Mouse (Mus musculus) heart, embryonic 14.5 days (tissue): ENCODE measurements around the gene Fut4. TPM values are rescaled to one million over a fixed set of nuclear protein-coding genes. Genes with fewer than 3 reads are reported as not detected.
A peak's percentile ranks its signal among the peaks of the same experiment; 100 is the strongest.

Experiments used
- ATAC-seq: fragments of 200-750 bp; cut with Nextera tagmentation; 2 replicates; pipeline ENCODE4 v1.8.0; 2017; ENCODE audit warnings: low read depth, moderate TSS enrichment; ENCODE audit not compliant: insufficient number of reproducible peaks, insufficient read depth, low FRiP score
- H3K27ac ChIP-seq, 2 experiments: fragments of 200-500 bp in 1 of 2; fragments of 300-500 bp in 1 of 2; sonication (generic) in 1 of 2; replicated peaks in 1 of 2; 2 replicates each; pipeline ENCODE4 v1.5.1; 2012 to 2014; ENCODE audit warnings: low read depth in 2 of 2, low read length in 2 of 2, control low read depth in 1 of 2, mild to moderate bottlenecking in 1 of 2, mixed read lengths in 1 of 2; ENCODE audit not compliant: control insufficient read depth in 1 of 2, insufficient read depth in 1 of 2
- H3K27me3 ChIP-seq: fragments of 300-500 bp; sonication (generic); 2 replicates; pipeline ENCODE4 v1.6.1; 2014; ENCODE audit warnings: mild to moderate bottlenecking, low read length, control low read depth; ENCODE audit not compliant: control insufficient read depth, insufficient read depth
- H3K36me3 ChIP-seq: fragments of 300-500 bp; sonication (generic); 2 replicates; pipeline ENCODE4 v1.6.1; 2014; ENCODE audit warnings: mild to moderate bottlenecking, control low read depth, low read length, mixed read lengths; ENCODE audit not compliant: control insufficient read depth, insufficient read depth
- H3K4me1 ChIP-seq, 2 experiments: fragments of 200-500 bp in 1 of 2; fragments of 300-500 bp in 1 of 2; sonication (generic) in 1 of 2; 2 replicates each; pipeline ENCODE4 v1.6.1; 2012 to 2014; ENCODE audit warnings: low read length in 2 of 2, control low read depth in 1 of 2, mixed read lengths in 1 of 2; ENCODE audit not compliant: control insufficient read depth in 2 of 2, insufficient read depth in 2 of 2
- H3K4me2 ChIP-seq: fragments of 300-500 bp; sonication (generic); 2 replicates; pipeline ENCODE4 v1.6.1; 2014; ENCODE audit warnings: mild to moderate bottlenecking, low read length
- H3K4me3 ChIP-seq, 2 experiments: fragments of 200-500 bp in 1 of 2; fragments of 300-500 bp in 1 of 2; sonication (generic) in 1 of 2; 2 replicates each; pipeline ENCODE4 v1.5.1; 2012 to 2014; ENCODE audit warnings: low read length in 2 of 2, mild to moderate bottlenecking in 2 of 2, control low read depth in 1 of 2, low read depth in 1 of 2, moderate library complexity in 1 of 2; ENCODE audit not compliant: control insufficient read depth in 1 of 2, insufficient read depth in 1 of 2
- H3K9ac ChIP-seq: fragments of 300-500 bp; sonication (generic); 2 replicates; pipeline ENCODE4 v1.6.1; 2014; ENCODE audit warnings: mild to moderate bottlenecking, low read length
- H3K9me3 ChIP-seq: fragments of 300-500 bp; sonication (generic); 2 replicates; pipeline ENCODE4 v1.6.1; 2016; ENCODE audit warnings: low read length, control low read depth; ENCODE audit not compliant: control insufficient read depth
- WGBS: fragments of 180-500 bp; shearing (Covaris S2); extraction: QIAGEN DNeasy Blood & Tissue Kit; methylation state at CpG from one replicate; pipeline ENCODE4 v1.1.7; 2014; 5-methylcytosine and 5-hydroxymethylcytosine counted together
- polyA plus RNA-seq: library from polyadenylated mRNA; unstranded; fragments of >200 nt; fragmentation: Nextera tagmentation; extraction: Ambion mirVana; gene quantifications from 2 replicates; pipeline ENCODE4 v1.2.1, GENCODE M21; 2014

Gene Fut4
- polyA plus RNA-seq, 1 experiment from 2014 or later, result 1.2 TPM

DNA sequence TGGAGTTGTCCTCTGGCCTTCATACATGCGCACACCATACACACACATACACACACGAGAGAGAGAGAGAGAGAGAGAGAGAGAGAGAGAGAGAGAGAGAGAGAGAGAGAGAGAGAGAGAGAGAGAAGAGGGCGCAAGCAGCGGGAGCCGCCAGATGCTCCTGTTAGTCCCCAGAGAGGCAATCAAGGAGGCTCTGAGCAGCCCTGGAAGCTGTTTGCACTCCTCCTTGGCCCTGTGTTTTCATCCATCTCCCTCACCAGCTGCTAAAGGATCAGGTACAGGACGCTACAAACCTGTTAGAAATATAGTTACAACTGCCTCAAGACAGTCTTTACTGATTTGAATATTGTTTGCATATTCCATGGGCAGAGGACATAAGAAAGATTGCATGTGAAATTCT is 17.6 kb upstream of the Fut4 start:
- Histone ChIP-seq H3K4me2 (no peak overlapping the region), H3K27ac (no peak overlapping the region), H3K9ac (no peak overlapping the region), H3K27me3 (peaks cover 28% of the 10 kb centered on the region; the same call in 1 of the 2 replicates), H3K4me3 (no peak overlapping the region), H3K36me3 (no peaks in the 10 kb centered on the region), H3K9me3 (no peaks in the 10 kb centered on the region), H3K4me1 (peaks cover 0 to 5% of the 10 kb centered on the region in 2 experiments; a peak in 1 of 4 replicates)
- 60% methylated on average over 4 of the region's 6 CpGs for WGBS
- no peak for ATAC-seq

DNA sequence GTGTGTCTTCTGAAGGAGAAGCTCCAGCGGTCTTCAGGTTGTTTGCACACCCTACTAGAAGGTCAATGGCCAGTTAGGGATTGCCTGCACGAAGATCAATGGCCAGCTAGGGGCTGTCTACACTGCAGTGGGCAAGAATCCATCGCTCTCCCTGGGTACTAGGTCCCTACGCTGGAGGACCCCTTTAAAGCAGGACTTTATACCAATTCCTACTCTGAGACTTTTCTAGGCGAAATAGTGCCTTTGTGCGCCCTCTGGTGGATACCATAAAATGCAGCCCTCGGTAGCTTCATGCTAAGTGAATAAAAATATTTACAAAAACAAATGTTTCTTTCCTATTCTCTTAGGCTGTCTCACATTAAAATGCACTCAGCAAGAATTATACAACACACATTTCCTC is 12.6 kb upstream of the Fut4 start:
- no peak overlapping the region for H3K4me2 ChIP-seq
- H3K9ac ChIP-seq, result no peak overlapping the region
- no peak for ATAC-seq
- no peak overlapping the region for H3K4me3 ChIP-seq
- H3K4me1 ChIP-seq, result no peaks in the 10 kb centered on the region
- 27% methylated on average over 7 of the region's 7 CpGs for WGBS
- no peaks in the 10 kb centered on the region for H3K36me3 ChIP-seq
- no peak overlapping the region for H3K27ac ChIP-seq
- H3K9me3 ChIP-seq, result no peaks in the 10 kb centered on the region
- peaks cover 21% of the 10 kb centered on the region for H3K27me3 ChIP-seq

DNA sequence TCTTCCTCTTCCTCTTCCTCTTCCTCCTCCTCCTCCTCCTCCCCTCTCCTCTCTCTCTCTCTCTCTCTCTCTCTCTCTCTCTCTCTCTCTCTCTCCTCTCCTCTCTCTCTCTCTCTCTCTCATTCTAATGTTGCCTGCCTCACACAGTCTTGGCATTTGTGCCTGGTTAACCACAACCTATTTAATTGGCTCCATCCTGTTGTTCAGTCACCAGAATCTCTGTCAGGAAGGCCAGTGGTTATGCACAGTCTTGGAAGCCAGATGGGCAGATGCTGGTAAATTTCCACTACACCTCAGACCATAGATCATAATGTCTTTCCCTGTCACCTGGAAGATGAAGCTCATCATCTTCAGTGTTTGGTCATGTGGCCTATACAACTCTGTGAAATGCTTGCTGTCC is 7.1 kb upstream of the Fut4 start:
- ATAC-seq, result no peak
- H3K4me3 ChIP-seq, result no peak overlapping the region

DNA sequence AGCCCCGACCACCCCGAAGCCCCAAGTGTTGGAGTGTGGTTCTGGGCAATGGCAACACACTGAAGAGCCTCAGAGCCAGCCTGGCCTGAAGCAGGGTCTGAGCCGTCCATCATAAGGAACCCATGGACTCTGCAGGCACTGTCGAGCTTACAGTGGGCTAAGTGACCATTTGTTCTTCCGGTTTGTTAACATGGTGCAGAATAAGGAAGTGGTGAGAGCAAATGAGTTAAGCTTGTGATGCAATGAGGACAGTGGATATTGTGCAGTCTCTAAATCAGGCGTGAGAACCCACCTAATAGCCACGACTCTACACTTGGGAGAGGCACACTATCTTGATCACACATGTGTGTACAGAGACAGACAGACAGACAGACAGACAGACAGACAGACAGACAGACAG is 6.4 kb upstream of the Fut4 start:
- ATAC-seq, result no peak
- Histone ChIP-seq H3K9me3 (no peaks in the 10 kb centered on the region), H3K9ac (no peak overlapping the region), H3K27me3 (peaks cover 5% of the 10 kb centered on the region; the same call in 1 of the 2 replicates), H3K4me2 (no peak overlapping the region), H3K36me3 (no peaks in the 10 kb centered on the region), H3K4me3 (no peak overlapping the region), H3K27ac (no peak overlapping the region), H3K4me1 (no peaks in the 10 kb centered on the region; a peak in 1 of 4 replicates)
- WGBS, result 63% methylated on average over 7 of the region's 7 CpGs

More for the DNA sequence above, 7.1 kb upstream of the Fut4 start:
- H3K9ac ChIP-seq, result no peak overlapping the region
- no peak overlapping the region for H3K4me2 ChIP-seq
- no peaks in the 10 kb centered on the region; a peak in 1 of 4 replicates for H3K4me1 ChIP-seq
- no peak overlapping the region for H3K27ac ChIP-seq
- H3K27me3 ChIP-seq, result peaks cover 9% of the 10 kb centered on the region; the same call in 1 of the 2 replicates
- no peaks in the 10 kb centered on the region for H3K36me3 ChIP-seq
- no peaks in the 10 kb centered on the region for H3K9me3 ChIP-seq

DNA sequence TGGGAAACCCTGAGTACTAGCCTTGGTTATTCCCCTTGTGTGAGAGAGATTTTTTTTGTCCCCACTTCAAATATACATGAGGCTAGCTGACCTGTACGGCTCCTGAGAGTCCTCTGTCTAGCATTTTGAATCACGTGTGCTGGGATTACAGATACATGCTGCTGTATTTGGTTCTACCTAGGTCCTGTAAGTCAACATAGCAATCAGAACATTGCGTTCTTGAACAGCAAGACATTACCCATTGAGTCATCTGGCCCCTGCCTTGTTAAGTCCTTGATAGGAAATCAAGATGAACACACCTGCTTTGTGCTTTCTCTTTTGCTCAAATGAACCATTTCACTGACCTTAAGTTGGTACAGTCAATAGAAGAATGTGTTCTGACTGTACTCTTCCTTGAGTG is 2.3 kb upstream of the Fut4 start:
- Histone ChIP-seq H3K27ac (no peak overlapping the region), H3K27me3 (peaks cover 8% of the 10 kb centered on the region), H3K4me3 (no peak overlapping the region), H3K9me3 (no peaks in the 10 kb centered on the region), H3K36me3 (no peaks in the 10 kb centered on the region), H3K4me1 (peaks cover 0 to 6% of the 10 kb centered on the region in 2 experiments; a peak in 3 of 4 replicates), H3K9ac (no peak overlapping the region), H3K4me2 (no peak overlapping the region)
- WGBS, result 80% methylated on average over 3 of the region's 3 CpGs
- ATAC-seq, result no peak

DNA sequence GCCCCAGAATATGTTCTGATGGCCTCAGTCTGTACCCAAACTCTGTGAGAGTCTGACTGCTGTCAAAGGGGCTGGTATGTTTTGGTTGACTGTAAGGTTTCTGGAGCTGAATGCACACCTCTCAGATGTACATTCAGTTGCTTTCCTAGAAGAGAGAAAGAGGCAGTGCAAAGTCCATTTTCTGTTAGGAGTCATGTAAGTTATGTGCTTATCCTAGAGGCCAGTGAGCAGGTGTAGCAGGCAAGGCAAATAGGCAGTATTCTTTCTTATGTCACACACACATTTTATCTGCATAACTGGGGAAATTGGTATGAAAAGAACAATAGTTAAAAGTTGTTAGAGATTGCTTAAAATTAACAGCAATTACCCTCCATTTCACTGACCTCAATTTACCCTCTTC is 1.8 kb upstream of the Fut4 start:
- Histone ChIP-seq H3K4me2 (no peak overlapping the region), H3K9me3 (no peaks in the 10 kb centered on the region), H3K4me1 (peaks cover 0 to 6% of the 10 kb centered on the region in 2 experiments; a peak in 3 of 4 replicates), H3K27me3 (peaks cover 8% of the 10 kb centered on the region), H3K9ac (no peak overlapping the region), H3K36me3 (no peaks in the 10 kb centered on the region), H3K27ac (no peak overlapping the region), H3K4me3 (no peak overlapping the region)
- ATAC-seq, result no peak

DNA sequence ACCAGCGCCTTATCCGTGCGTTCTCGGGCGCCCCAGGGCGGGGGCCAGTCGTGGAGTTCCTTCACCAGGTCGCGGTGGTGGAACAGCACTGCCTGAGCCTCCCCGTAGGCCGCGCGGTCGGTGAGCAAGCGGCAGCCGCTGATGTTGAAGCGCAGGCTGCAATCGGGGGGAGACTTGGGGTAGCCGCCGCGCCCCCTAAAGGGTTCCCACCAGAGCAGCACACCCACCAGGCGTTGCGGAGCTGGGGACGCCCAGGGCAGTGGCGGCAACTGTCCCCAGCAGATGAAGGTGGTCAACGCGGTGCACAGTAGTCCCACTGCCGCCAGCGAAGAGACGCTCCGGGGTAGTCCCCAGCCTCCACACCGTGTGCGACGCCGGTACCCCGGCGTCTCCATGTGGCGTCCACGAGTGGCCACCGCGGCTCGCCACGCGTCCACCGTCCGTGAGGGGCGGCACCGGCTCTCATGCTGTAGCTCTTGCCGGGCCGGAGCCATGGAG is 641 bp downstream of the Fut4 start:
- H3K27ac ChIP-seq, result no peak overlapping the region
- ATAC-seq, result no peak; the same call in 1 of the 2 replicates
- H3K4me2 ChIP-seq, result peak overlapping the region; percentile 93
- H3K27me3 ChIP-seq, result peaks cover 8% of the 10 kb centered on the region
- H3K9ac ChIP-seq, result peak overlapping the region; percentile 71
- H3K4me1 ChIP-seq, result peaks cover 0 to 6% of the 10 kb centered on the region in 2 experiments; a peak in 2 of 4 replicates
- H3K36me3 ChIP-seq, result no peaks in the 10 kb centered on the region
- WGBS, result 1% methylated on average over 50 of the region's 50 CpGs
- no peaks in the 10 kb centered on the region for H3K9me3 ChIP-seq
- H3K4me3 ChIP-seq, result peak overlapping the region; percentile 55 to 57

DNA sequence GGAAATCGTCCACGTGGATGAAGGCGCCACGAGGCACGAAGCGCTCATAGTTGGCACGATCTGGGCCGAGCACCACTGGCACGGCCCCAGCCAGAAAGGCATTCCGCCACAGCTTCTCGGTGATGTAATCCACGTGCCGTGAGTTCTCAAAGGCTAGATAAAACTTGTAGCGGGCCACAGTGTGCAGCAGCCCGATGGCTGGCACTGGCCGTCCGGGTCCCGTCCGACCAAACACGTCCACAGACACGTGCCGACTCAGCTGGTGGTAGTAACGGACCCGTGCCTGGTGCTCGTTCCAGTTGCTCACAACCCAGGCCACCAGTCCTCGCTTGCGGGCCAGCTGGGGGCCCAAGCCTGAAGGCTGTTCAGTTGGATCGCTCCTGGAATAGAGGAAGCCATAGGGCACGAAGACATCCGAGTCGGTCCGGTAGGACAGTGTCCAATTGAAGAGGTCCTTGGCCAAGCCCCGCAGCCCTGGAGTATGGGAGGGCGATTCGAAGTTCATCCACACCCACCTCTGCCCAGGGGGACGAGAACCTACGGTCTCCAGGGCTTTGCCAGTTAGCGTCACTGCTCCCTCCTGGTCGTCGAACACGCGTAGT is 1.2 kb downstream of the Fut4 start:
- peaks cover 0 to 6% of the 10 kb centered on the region in 2 experiments; a peak in 2 of 4 replicates for H3K4me1 ChIP-seq
- ATAC-seq, result peak; percentile 19; the same call in 1 of the 2 replicates
- 46% methylated on average over 42 of the region's 42 CpGs for WGBS

More for the DNA sequence above, 1.2 kb downstream of the Fut4 start:
- no peak overlapping the region for H3K27ac ChIP-seq
- H3K9me3 ChIP-seq, result no peaks in the 10 kb centered on the region
- peaks cover 8% of the 10 kb centered on the region for H3K27me3 ChIP-seq
- peak overlapping the region; percentile 71 for H3K9ac ChIP-seq
- H3K4me2 ChIP-seq, result peak overlapping the region; percentile 93
- no peaks in the 10 kb centered on the region for H3K36me3 ChIP-seq
- peak overlapping the region; percentile 55 to 57 for H3K4me3 ChIP-seq
